Mouse (Mus musculus): ENCODE data around the gene Mob3a. TPM values are rescaled to one million over a fixed set of nuclear protein-coding genes. Genes with fewer than 3 reads are reported as not detected.

Mob3a gene
- total RNA-seq (2021): 10 to 100 TPM; 19.4 to 20.1 TPM
- long read RNA-seq, experiment 1, transcript Mob3a-201 (4 exons, 2,682 nt): major isoform, 6 of 12 reads
- long read RNA-seq, experiment 1, partial matches to known transcripts: 4 of 12 reads
- long read RNA-seq, experiment 1, other reads (novel, unspliced or antisense): 2 of 12 reads
- long read RNA-seq, experiment 2, transcript Mob3a-201 (4 exons, 2,682 nt): major isoform, 5 of 7 reads
- long read RNA-seq, experiment 2, partial matches to known transcripts: 0 of 7 reads
- long read RNA-seq, experiment 2, other reads (novel, unspliced or antisense): 2 of 7 reads

DNA sequence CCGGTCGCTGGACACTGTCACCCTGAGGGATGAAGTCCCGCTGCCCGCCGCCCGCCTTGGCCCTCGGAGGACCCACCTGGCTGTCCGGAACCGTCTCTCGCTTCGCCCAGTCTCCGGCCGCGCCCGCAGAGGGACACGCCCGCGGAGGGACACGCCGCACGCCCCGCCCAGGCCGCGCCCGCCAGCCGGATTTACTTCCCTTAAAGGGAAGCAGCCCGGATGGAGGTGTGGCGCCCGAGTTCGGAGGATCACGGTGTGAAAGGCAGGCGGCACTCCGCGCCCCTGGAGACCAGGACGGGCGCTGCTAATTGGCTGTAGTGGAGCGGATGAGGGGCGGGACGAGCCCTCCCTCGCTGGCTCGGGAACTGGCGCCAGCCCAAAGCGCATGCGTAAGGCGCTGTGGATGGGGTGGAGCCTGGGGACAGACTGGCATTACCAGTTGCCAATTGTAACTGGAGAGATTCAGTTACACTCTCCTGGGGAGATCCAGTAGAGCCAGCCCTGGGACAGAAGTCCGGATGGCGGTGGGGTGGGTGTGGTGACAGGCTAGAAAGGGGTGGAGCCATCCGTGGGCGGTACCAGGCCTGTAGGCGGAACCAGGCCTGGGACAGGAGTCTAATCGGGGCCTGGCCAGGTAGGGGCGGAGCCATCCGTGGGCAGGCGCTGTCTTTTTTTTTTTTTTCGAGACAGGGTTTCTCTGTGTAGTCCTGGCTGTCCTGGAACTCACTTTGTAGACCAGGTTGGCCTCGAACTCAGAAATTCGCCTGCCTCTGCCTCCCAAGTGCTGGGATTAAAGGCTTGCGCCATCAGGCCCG is at the start of gene Mob3a, which contains the start of gene Izumo4:
Mob3a (minus strand) TSS at position 257 of the 815 bp plus-strand sequence.
Izumo4 (plus strand) TSS at position 464 of the 815 bp plus-strand sequence.
- peak; percentile 99 to 100 for DNase-seq

DNA sequence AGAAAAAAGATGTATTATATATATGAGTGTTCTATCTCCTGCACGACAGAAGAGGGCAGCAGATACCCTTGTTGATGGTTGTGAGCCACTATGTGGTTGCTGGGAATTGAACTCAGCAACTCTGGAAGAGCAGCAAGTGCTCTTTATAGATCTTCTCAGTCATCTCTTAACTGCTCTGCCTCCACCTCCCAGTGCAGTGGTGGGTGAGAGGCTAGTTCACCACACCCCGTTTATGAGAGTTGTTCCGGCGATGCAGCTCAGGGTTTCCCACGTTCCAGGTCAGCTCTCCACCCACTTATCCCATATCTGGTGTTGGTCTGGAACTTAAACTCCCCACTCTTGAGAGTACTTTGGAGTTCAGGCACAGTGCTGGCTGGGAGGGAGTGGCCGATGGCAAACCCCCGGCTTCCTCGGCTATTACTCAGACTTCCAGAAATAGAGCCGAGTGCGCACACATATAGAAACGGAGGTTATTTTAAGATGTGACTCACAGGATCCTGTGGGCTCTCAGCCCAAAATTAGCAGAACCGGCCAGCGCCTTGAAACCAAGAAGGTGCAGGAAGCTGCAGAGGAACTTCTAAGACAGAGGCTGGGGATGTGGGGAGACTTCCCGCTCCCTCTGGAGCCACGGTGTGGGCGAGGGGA is 49.5 kb upstream of the Mob3a start:
- peak; percentile 75 to 79 for DNase-seq

DNA sequence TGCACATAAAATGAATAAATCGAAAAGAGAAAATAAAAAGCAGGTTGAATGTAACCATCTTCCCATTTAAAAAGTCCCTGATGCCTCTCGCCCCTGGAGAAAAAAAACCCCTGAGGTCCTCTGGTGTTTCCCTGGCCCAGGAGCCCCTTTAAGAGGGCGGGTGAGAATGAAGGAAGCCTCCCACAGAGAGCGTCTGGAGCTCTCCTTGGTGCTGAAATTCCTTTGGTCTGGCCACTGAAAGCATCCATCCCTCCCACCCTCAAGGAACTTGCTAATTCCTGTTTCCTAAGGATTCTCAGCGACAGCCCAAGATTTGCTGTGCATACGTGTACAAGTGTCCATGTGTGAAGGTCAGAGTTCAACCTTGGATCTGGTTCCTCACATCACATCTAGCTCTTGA is 46.8 kb upstream of the Mob3a start:
- DNase-seq: peak; percentile 66 to 85

DNA sequence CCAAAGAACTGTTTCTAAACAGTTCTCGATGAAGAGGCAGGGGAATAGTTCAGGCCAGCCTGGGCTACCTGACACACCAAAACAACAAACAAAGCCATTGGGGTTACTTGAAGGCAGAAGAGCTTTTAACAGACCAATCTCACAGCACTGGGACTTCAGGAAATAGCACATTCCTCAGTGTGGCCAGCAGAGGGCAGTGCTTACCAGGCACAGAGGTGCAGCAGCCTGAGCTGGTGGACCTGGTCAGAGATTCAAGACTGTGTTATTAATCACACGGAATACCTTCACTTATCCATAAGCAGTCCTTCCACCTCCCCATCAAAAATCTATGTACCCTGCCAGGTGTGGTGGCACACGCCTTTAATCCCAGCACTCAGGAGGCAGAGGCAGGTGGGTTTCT is 45.6 kb upstream of the Mob3a start:
- DNase-seq: peak; percentile 86 to 88

DNA sequence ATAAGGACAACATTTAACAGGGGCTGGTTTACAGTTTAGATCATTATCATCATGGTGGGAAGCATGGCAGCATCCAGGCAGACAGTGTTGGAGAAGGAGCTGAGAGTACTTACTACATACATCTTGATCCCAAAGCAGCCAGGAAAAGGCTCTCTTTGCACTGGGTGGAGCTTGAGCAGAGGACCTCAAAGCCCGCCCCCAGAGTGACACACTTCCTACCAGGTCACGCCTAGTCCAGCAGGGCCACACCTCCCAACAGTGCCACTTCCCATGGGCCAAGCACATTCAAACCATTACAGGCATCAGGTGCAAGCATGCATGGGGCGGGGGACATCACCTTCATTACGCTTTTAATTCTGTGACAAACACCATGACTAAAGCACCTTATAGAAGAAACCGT is 42.5 kb upstream of the Mob3a start:
- DNase-seq: peak; percentile 78 to 82

DNA sequence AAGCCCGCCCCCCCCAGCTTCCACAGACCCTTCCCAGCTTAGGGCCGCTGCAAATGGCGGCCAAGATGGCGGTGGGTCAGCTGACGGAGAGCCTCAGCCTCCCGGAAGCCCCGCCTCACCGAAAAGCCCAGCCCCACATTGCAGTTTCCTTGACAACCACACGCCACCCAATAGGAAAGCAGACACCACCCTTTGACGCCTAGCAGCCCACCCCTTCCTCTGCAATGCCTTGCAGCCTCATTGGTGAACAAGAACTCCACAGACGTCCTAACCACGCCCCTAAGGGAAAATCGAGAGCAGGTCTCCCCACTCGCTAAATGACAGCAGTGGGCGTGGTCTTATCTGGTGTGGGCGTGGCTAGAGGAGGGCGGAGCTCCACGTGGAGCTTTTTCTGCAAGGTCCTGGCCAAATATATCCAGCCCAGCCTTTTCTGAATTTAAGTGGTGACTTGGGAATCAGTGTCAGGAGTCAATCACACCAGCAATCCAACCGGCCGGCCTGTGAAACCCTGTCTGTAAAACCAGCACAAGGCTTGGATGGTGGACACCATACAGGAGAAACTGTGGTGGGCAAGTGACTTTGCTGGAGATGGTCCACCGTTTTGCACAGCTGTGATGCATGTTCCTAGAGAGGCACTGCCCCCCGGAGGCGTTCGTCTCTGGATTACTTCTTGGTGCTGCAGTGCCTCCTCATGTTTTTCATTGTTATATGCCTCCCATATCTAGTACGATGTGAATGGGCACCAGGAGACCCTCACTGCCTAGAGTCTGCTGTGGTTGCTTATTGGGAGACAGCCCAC is 40.6 kb upstream of the Mob3a start, which contains the start of gene Ap3d1:
Ap3d1 (minus strand) TSS at position 85 of the 799 bp plus-strand sequence.
- peak; percentile 97 for DNase-seq

DNA sequence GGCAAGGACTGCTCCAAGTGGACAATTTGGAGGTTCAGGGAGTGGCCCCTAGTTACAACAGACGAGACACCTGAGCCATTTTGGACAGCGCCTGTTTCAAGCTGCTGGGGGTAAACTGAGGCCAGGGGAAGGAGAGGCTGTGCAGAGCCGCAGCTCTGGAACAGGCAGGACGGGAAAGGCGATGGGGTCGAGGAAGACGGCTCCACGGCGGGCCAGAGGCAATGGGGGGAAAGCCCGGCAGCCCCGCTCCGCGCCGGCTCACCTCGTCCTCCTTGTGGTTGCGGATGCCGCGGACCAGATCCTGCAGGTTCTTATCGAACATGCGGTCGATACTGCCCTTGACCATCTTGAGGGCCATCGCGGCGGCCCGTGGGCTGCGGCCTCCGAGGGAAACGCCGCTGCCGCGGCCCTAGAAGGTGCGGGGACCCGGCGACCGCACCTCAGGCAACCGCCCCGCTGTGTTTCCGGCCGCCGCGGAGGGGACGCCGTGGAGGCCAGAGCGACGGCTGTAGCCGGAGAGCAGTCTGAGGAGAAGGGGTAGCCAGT is 39.9 kb upstream of the Mob3a start:
- DNase-seq: peak in 1 of 2 experiments; percentile 29

DNA sequence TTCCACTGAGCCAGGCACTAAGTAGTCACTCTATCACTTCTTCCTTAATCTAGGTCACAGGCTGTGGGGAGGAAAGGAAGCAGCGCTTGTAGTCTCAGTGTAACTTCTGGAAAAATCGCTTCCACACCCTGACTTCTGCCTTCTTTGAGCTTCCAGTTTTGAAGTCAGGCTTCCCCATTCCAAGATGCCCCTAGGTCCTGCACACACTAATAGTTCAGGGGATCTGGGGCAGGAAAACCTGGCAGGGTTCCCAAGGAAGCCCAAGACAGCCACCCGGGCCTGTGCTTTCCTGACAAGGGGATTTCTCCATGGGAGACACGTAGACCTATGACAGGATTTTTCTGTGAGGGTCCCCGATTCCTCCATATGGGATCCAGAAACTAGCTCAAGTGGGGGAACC is 39.4 kb upstream of the Mob3a start:
- DNase-seq: peak in 1 of 2 experiments; percentile 39

DNA sequence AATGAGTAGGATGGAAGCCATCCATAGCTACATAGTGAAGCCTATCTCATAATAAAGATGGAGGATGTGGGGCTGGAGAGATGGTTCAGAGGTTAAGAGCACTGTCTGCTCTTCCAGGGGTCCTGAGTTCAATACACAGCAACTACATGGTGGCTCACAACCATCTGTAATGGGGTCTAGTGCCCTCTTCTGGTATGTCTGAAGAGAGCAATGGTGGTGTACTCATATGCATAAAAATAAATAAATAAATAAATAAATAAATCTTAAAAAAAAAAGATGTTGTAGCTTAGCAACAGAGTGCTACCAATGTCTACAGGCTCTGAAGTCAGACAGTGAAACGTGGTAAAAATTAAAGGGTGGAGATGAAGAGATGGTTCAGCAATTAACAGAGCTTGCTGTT is 36.9 kb upstream of the Mob3a start:
- no peak for DNase-seq

DNA sequence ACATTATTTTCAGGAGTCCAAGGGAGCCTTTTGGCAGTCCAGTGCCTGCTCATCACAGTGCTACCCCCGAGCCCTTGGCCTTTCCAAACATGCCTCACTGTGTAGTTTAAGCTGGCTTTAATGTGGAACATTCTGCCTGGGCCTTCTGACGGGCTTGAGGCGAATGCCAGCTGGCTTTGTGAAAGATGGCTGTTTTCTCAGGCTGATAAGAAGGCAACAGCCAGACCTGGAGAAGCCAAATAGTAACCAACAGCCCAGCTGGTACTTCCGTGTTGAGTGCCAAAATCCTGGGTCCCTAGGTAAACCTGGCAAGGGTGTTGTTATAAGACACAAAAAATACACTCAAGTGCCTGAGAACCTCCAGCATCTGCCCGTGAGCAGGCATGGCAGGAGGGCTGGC is 35.0 kb upstream of the Mob3a start:
- peak; percentile 40 to 65 for DNase-seq

DNA sequence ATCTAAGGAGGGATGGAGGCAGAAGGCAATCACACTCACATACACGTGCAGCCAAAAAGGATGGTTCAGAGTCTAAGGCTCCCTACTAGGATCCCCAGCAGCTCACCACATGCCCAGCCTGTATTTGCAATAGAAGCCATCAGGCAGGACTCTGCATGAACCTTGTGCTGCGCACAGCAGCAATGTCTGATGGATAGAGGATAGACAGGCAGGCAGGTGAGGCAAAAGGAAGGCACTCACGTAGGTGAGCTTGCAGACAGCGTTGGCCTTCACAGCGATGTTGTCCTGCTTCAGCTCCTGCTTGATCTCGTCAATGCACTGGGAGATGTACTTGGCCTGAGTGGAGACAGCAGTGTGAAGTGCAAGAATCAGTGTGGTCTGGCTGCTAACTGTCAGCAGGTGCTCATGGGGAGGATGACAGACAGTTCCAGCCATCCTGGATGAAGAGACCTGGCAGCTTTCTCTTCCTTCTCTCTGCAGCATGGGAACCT is 30.9 kb upstream of the Mob3a start:
- no peak for DNase-seq

DNA sequence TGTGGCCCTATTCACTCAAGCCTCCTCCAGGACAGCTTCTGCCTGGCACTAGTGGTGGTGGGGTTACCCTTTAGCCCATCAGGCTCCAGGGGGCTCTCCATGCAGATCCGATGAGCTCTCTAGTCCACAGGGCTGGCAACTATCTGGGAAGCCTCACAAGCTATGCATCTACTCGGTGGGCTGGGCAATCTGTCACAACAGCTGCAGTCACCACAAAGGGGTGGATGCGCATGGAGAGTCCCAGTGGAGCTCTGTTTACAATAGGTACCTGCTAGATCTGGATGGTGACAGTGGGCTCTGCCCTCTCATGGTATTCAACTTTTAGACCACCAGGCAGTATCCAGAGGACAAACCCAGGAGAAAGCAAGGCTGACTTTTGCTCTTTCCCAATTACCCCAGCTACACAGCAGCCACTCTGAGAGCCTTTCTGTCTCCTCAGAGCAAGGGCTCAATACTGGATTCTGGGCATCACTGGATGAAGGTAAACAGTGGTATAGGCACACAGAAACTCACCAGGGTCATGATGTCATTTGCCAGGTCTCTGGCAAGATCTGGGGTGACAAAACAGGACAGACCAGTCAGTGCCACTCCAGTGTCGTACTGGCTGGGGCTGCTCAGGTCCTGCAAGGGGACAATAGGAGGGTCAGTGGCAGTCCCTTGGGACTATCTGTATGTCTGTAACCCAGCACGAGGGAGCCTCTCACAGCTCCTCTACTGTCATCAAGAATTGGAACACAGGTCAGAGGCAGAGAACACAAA is 25.8 kb upstream of the Mob3a start:
- no peak for DNase-seq

DNA sequence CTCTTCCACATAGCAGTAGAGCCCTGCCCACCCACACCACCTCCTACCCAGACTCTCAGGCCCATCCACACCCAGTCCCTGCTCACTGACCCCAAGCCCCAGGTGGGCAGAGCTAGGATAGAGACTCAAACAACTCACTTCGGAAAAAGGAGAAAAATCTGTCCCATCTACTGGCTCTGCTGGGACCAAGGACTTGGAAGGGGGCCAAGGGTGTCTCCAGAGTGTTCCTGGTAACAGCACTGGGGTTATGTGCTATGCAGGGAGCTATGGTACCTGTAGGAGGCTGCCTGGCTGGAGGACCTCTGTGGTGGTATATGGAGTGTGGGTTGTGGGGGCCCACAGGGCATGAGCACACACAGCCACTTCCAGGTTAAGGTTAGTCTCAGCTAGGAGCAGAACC is 15.5 kb upstream of the Mob3a start:
- peak; percentile 64 to 79 for DNase-seq

DNA sequence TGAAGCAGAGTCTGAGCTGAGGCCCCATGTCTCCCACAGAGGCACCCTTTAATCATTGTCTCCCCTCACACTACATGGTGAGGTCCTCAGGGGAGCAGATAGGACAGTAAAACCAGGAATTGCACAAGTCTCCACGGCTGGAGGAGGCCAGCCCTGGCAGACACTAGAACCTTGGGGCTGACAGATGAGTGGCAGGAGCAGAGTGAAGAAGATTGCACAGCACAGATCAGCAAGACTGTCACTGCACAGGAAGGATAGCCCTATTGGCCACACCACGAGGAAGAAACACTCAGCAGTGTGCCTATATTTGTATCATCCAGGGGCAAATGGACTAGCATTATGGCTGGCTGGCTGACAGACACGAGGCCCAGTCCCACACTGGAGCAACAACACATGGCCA is 9.1 kb upstream of the Mob3a start:
- DNase-seq: peak in 1 of 2 experiments; percentile 47

DNA sequence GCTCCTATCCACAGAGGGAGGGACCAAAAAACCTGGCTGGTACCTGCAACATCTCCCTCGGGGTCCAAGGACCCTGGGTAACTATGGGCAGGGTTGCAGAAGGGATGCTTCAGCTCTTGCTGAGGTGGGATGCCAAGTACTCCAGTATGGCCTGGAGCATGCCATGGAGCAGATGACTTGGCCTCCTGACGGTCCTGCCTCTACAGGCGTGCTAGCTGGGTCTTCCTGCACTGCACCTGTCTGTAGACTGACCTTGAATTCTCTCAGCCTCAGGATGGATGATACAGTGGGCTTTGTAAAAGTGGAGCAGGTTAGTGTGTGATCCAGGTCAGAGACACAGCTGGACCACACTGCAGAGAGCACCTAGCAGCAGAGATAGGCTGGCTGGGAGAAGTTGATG is 3.7 kb upstream of the Mob3a start:
- no peak for DNase-seq

DNA sequence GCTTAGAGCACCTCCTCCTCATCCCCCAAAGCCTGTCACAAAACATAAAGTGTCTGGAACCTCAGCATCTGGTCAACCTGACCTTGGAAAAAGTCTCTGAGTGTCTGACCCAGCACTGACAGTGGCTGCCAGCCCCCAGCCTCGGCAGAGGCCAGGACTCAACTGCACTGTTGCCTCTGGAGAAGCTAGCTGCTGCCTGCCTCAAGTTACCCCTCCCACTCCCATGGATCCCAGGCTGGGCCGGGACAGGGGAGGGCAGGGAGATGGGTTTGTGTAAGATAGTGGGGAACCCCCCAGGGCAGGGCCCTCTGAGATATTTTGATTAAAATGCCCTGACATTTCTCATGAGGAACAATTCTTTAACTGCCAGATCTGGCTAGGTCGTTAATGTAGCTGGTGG is 3.3 kb upstream of the Mob3a start:
- no peak for DNase-seq

DNA sequence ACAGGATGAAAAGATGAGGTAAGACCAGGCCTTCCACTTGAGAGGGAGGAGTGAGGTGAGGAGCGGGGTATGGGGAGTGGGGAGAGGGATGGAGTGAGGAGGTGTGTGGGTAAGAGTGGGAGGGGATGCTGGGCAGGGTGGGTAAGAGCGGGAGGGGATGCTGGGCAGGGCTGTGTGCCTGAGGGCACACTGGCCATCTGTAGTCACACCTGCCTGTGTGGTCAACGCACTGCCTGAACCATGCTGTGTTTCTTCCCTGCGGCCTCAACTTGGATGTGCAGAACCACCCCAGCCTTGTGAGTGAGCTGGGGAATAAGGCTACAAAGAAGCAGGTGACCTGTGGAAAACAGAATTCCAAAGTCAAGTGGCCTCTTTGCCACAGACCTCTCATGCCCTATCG is 2.6 kb upstream of the Mob3a start:
- DNase-seq: no peak

DNA sequence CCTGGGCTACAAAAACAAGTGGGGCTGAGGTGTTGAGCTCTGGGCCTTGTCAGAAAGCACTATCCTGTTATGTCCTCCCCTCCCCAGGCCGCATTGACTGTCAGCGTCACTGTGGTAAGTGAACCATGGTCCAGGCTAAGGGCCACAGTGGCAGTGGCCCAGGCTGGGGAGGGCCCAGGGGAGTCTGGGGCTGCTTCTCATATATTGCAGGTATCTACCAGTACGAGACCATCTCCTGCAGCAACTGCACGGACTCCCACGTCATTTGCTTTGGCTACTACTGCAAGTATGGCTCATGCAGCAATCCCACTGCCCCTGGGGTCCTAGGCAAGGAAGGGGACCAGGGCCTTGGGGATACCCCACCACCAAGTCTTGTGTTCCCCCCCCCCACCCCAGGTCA is 1.9 kb upstream of the Mob3a start:
- no peak for DNase-seq

DNA sequence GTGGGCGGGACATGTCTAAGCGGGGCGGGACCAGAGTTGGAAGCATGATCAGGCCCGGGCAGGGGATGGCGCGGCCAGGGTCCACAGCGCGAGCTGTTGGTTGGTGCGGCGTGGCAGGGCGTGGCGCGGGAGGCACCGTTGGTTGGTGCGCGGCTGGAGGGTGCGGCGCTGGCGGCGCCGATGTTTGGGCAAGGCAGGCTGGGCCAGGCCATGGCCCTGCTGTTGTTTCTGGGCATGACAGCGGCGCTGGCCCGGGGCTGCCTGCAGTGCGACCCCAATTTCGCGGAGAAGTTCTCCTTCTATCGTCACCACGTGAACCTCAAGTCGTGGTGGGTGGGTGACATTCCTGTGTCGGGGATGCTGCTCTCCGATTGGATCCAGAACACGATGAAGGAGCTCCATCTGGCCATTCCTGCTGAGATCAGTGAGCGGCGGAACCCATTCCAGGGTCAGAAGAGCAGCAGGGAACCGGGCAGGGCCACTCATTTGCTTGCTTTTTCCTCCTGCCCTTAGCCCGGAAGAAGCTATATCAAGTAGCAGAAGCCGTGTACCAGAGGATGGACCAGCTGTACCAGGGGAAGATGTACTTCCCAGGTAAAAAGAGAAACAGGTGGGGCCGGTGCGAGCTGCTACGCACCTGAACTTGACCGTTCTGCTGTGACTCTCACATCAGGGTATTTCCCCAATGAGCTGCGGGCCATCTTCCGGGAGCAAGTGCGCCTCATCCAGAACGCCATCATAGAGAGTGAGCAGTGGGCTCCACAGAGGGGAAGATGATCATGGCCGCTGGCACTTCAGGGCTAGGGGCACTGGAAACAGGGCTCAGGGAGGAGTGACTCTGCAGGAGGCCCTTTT is 986 bp upstream of the Mob3a start:
- peak; percentile 98 for DNase-seq

DNA sequence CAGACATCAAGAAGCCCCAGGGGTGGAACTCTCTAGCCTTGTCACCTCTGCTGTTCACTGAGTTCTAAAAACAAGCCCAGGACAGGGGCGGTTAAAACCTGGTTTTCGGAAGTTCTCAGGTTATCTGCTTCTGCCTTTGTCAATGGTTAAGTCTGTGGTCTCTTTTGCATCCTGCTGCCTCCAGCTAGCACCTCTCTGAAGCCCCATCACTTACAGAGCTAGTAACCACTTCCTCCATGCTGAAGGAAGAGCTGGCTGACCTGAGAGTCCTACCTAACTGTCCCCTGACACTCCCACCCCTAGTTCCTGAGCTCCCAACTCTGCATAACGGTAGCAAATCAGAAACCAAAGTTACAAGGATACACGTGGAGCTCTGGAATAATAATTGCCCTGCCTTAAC is 1.0 kb downstream of the Mob3a start:
- DNase-seq: no peak
